Mouse (Mus musculus) urinary bladder, postnatal 4 days (tissue): ENCODE data around the gene Pigf.

Source experiments
- DNase-seq, 2 experiments: peaks; one replicate each; pipeline ENCODE4 v3.0.0; 2021 to 2022; ENCODE audit warnings: low spot score in 2 of 2

Gene Pigf

GRCm38 (mm10) chr17:87036141-87037073 is 11.2 kb upstream of the Pigf start:
- no peak for DNase-seq

GRCm38 (mm10) chr17:87024491-87025242 is 539 bp downstream of the Pigf start:
- DNase-seq, result no peak

- DNase-seq, result no peak
Measured at GRCm38 (mm10) chr17:87019692-87020091, 5.5 kb downstream of the Pigf start.

GRCm38 (mm10) chr17:87011301-87012019 is 13.7 kb downstream of the Pigf start:
- no peak for DNase-seq

GRCm38 (mm10) chr17:87008950-87009349 is 16.3 kb downstream of the Pigf start:
- no peak for DNase-seq

- DNase-seq, result no peak
Measured at GRCm38 (mm10) chr17:86997323-86997722, 27.9 kb downstream of the Pigf start.

GRCm38 (mm10) chr17:86991306-86991705 is 33.9 kb downstream of the Pigf start:
- DNase-seq, result no peak

GRCm38 (mm10) chr17:86988601-86989184 is 36.5 kb downstream of the Pigf start:
- DNase-seq, result no peak

- DNase-seq, result no peak
Measured at GRCm38 (mm10) chr17:86988161-86988560, 37.0 kb downstream of the Pigf start.

GRCm38 (mm10) chr17:86986449-86987138 is 38.6 kb downstream of the Pigf start:
- DNase-seq, result no peak

GRCm38 (mm10) chr17:86982497-86982896 is 42.7 kb downstream of the Pigf start:
- DNase-seq, result peak in 1 of 2 experiments; percentile 47

GRCm38 (mm10) chr17:86981701-86982100 is 43.5 kb downstream of the Pigf start:
- no peak for DNase-seq

- no peak for DNase-seq
Measured at GRCm38 (mm10) chr17:86981205-86981604, 44.0 kb downstream of the Pigf start.

GRCm38 (mm10) chr17:86978496-86978895 is 46.7 kb downstream of the Pigf start:
- DNase-seq, result no peak

- no peak for DNase-seq
Measured at GRCm38 (mm10) chr17:86976387-86976786, 48.8 kb downstream of the Pigf start.

- no peak for DNase-seq
Measured at GRCm38 (mm10) chr17:86973097-86973496, 52.1 kb downstream of the Pigf start.

- no peak for DNase-seq
Measured at GRCm38 (mm10) chr17:86971860-86972259, 53.3 kb downstream of the Pigf start.

- no peak for DNase-seq
Measured at GRCm38 (mm10) chr17:86971036-86971435, 54.2 kb downstream of the Pigf start.

- no peak for DNase-seq
Measured at GRCm38 (mm10) chr17:86970026-86970750, 55.0 kb downstream of the Pigf start.

GRCm38 (mm10) chr17:86969582-86969981 is 55.6 kb downstream of the Pigf start:
- DNase-seq, result no peak
